Mouse (Mus musculus) MEL (cell line): ENCODE results near the gene Synpo2. TPM values are rescaled to one million over a fixed set of nuclear protein-coding genes. Genes with fewer than 3 reads are reported as not detected.

Experiments
- DNase-seq: peaks from one replicate; pipeline ENCODE4 v3.0.0; 2011; ENCODE audit warnings: low read depth, low spot score
- H3K27ac ChIP-seq: 2 replicates; pipeline ENCODE4 v1.5.1; 2012; ENCODE audit warnings: low read depth, mild to moderate bottlenecking, control low read depth, low read length, moderate library complexity; ENCODE audit not compliant: control insufficient read depth
- H3K27me3 ChIP-seq, 2 experiments: fragments of 150-350 bp in 1 of 2; sonication (generic) in 1 of 2; 2 replicates each; pipeline ENCODE4 v1.6.1; 2012; ENCODE audit warnings: low read length in 2 of 2, mild to moderate bottlenecking in 2 of 2, improper control_type of control experiment in 1 of 2, moderate library complexity in 1 of 2; ENCODE audit not compliant: insufficient read depth in 2 of 2, control insufficient read depth in 1 of 2
- H3K36me3 ChIP-seq, 2 experiments: 2 replicates each; pipeline ENCODE4 v1.6.1; 2012 to 2014; ENCODE audit warnings: low read length in 2 of 2, improper control_type of control experiment in 1 of 2, inconsistent platforms in 1 of 2, mild to moderate bottlenecking in 1 of 2; ENCODE audit not compliant: insufficient read depth in 2 of 2, control insufficient read depth in 1 of 2
- H3K4me1 ChIP-seq, 2 experiments: fragments of 150-350 bp in 1 of 2; sonication (generic) in 1 of 2; 2 replicates each; pipeline ENCODE4 v1.6.1; 2012; ENCODE audit warnings: low read length in 2 of 2, improper control_type of control experiment in 1 of 2, mild to moderate bottlenecking in 1 of 2; ENCODE audit not compliant: insufficient read depth in 2 of 2, control insufficient read depth in 1 of 2
- H3K4me3 ChIP-seq, 2 experiments: fragments of 150-350 bp in 1 of 2; sonication (generic) in 1 of 2; 2 replicates each; pipeline ENCODE4 v1.5.1; 2012; ENCODE audit warnings: low read depth in 2 of 2, low read length in 2 of 2, mild to moderate bottlenecking in 2 of 2, moderate library complexity in 2 of 2, control low read depth in 1 of 2, improper control_type of control experiment in 1 of 2; ENCODE audit not compliant: control insufficient read depth in 1 of 2, insufficient read depth in 1 of 2
- H3K79me2 ChIP-seq: 2 replicates; pipeline ENCODE4 v1.6.1; 2012; ENCODE audit warnings: mild to moderate bottlenecking, low read length, moderate library complexity; ENCODE audit not compliant: control insufficient read depth, poor library complexity, insufficient read depth
- H3K9ac ChIP-seq: 2 replicates; pipeline ENCODE4 v1.6.1; 2012; ENCODE audit warnings: low read depth, mild to moderate bottlenecking, control low read depth, low read length, moderate library complexity; ENCODE audit not compliant: control insufficient read depth, poor library complexity, severe bottlenecking
- H3K9me3 ChIP-seq: fragments of 150-350 bp; sonication (generic); replicated peaks from 2 replicates; pipeline ENCODE4 v1.6.1; 2012; ENCODE audit warnings: mild to moderate bottlenecking, low read length, improper control_type of control experiment, moderate library complexity; ENCODE audit not compliant: insufficient read depth
- BHLHE40 ChIP-seq: IDR thresholded peaks from 2 replicates; pipeline ENCODE4 v1.6.1; 2012; ENCODE audit warnings: low read depth, mild to moderate bottlenecking, inconsistent platforms, low read length, improper control_type of control experiment, borderline replicate concordance
- CHD1 ChIP-seq: IDR thresholded peaks from 2 replicates; pipeline ENCODE4 v1.6.1; 2012; ENCODE audit warnings: low read depth, mild to moderate bottlenecking, inconsistent platforms, low read length, improper control_type of control experiment
- CHD2 ChIP-seq: IDR thresholded peaks from 2 replicates; pipeline ENCODE4 v1.6.1; 2011; ENCODE audit warnings: low read length, improper control_type of control experiment
- CTCF ChIP-seq, 3 experiments: IDR thresholded peaks in 2 of 3; conservative IDR thresholded peaks in 1 of 3; 2 replicates each; pipeline ENCODE4 v1.5.1; 2011 to 2012; ENCODE audit warnings: low read length in 3 of 3, low read depth in 2 of 3, mild to moderate bottlenecking in 2 of 3, improper control_type of control experiment in 1 of 3, inconsistent platforms in 1 of 3, mixed read lengths in 1 of 3, moderate library complexity in 1 of 3; ENCODE audit not compliant: control insufficient read depth in 1 of 3, insufficient read depth in 1 of 3, poor library complexity in 1 of 3, severe bottlenecking in 1 of 3
- E2F4 ChIP-seq: IDR thresholded peaks from 2 replicates; pipeline ENCODE4 v1.6.1; 2011; ENCODE audit warnings: low read depth, low read length, improper control_type of control experiment, borderline replicate concordance
- MAFK ChIP-seq: IDR thresholded peaks from 2 replicates; pipeline ENCODE4 v1.6.1; 2011; ENCODE audit warnings: low read depth, mild to moderate bottlenecking, low read length, improper control_type of control experiment, borderline replicate concordance
- MAX ChIP-seq: IDR thresholded peaks from 2 replicates; pipeline ENCODE4 v1.6.1; 2011; ENCODE audit warnings: low read length, improper control_type of control experiment
- MEF2A ChIP-seq: IDR thresholded peaks from 2 replicates; pipeline ENCODE4 v1.6.1; 2014; ENCODE audit warnings: low read depth, mild to moderate bottlenecking, inconsistent platforms, low read length, improper control_type of control experiment; ENCODE audit not compliant: poor library complexity, insufficient replicate concordance, severe bottlenecking; ENCODE audit errors: extremely low read depth
- NRF1 ChIP-seq: IDR thresholded peaks from 2 replicates; pipeline ENCODE4 v1.6.1; 2014; ENCODE audit warnings: low read depth, mild to moderate bottlenecking, inconsistent platforms, low read length, improper control_type of control experiment, moderate library complexity; ENCODE audit not compliant: poor library complexity, insufficient read depth, severe bottlenecking
- RAD21 ChIP-seq: IDR thresholded peaks from 2 replicates; pipeline ENCODE4 v1.6.1; 2011; ENCODE audit warnings: mild to moderate bottlenecking, low read depth, low read length, improper control_type of control experiment
- SMC3 ChIP-seq: IDR thresholded peaks from 2 replicates; pipeline ENCODE4 v1.6.1; 2011; ENCODE audit warnings: low read depth, low read length, improper control_type of control experiment
- TBP ChIP-seq: IDR thresholded peaks from 2 replicates; pipeline ENCODE4 v1.8.0; 2011; ENCODE audit warnings: low read depth, low read length, improper control_type of control experiment
- UBTF ChIP-seq: IDR thresholded peaks from 2 replicates; pipeline ENCODE4 v1.6.1; 2012; ENCODE audit warnings: low read depth, mild to moderate bottlenecking, inconsistent platforms, low read length, improper control_type of control experiment, moderate library complexity, borderline replicate concordance; ENCODE audit not compliant: insufficient read depth
- USF1 ChIP-seq: IDR thresholded peaks from 2 replicates; pipeline ENCODE4 v1.6.1; 2014; ENCODE audit warnings: low read depth, mild to moderate bottlenecking, inconsistent platforms, low read length, improper control_type of control experiment, moderate library complexity
- USF2 ChIP-seq, 2 experiments: IDR thresholded peaks; 2 replicates each; pipeline ENCODE4 v1.6.1; 2011 to 2012; ENCODE audit warnings: improper control_type of control experiment in 2 of 2, low read length in 2 of 2, borderline replicate concordance in 1 of 2, inconsistent platforms in 1 of 2, low read depth in 1 of 2, mild to moderate bottlenecking in 1 of 2; ENCODE audit not compliant: insufficient read depth in 1 of 2
- ZC3H11A ChIP-seq: IDR thresholded peaks from 2 replicates; pipeline ENCODE4 v1.6.1; 2012; ENCODE audit warnings: low read depth, mild to moderate bottlenecking, inconsistent platforms, low read length, improper control_type of control experiment
- ZKSCAN1 ChIP-seq: IDR thresholded peaks from 2 replicates; pipeline ENCODE4 v1.6.1; 2012; ENCODE audit warnings: low read depth, mild to moderate bottlenecking, inconsistent platforms, low read length, improper control_type of control experiment, moderate library complexity
- ZMIZ1 ChIP-seq: IDR thresholded peaks from 2 replicates; pipeline ENCODE4 v1.6.1; 2012; ENCODE audit warnings: low read depth, mild to moderate bottlenecking, inconsistent platforms, low read length, improper control_type of control experiment, moderate library complexity
- polyA plus RNA-seq, 2 experiments: library from polyadenylated mRNA; stranded (reverse) in 1 of 2; unstranded in 1 of 2; fragments of >175 nt in 1 of 2; fragments of >200 nt in 1 of 2; gene quantifications; 2 replicates each; pipeline versions ENCODE4 v1.2.1 to v1.2.4; 2012; ENCODE audit warnings: low replicate concordance in 2 of 2, low read depth in 1 of 2; ENCODE audit not compliant: insufficient read length in 2 of 2, insufficient read depth in 1 of 2, missing spikeins in 1 of 2
- total RNA-seq: library from RNA; depleted of rRNA; stranded (reverse); fragments of 300-350 nt; gene quantifications from 2 replicates; pipeline ENCODE4 v1.2.3, GENCODE M21; 2012

Gene Synpo2
- total and polyA plus RNA-seq, 3 experiments: 0.04 TPM; not detected in 2

- Histone ChIP-seq H3K9me3 (no peaks in the 10 kb centered on the region), H3K79me2 (no peaks in the 10 kb centered on the region), H3K9ac (no peak overlapping the region), H3K36me3 (no peaks in the 10 kb centered on the region), H3K27ac (no peak overlapping the region), H3K4me1 (no peaks in the 10 kb centered on the region), H3K27me3 (no peaks in the 10 kb centered on the region; a peak in 1 of 4 replicates), H3K4me3 (no peak overlapping the region)
- peak in 1 of 3 experiments; percentile 62; a peak in 2 of 6 replicates for TF ChIP-seq CTCF (IDR thresholded peaks at IDR 0.05 in 2 of 3, conservative IDR thresholded peaks at IDR 0.05 in 1 of 3; ENCODE audit: control insufficient read depth in 1 of 3, insufficient read depth in 1 of 3, low read depth in 2 of 3, low read length in 3 of 3, poor library complexity in 1 of 3, severe bottlenecking in 1 of 3)
- peak; percentile 65 for TF ChIP-seq ZC3H11A
- peak; percentile 71 for TF ChIP-seq RAD21
- TF ChIP-seq NRF1: no peak
- peak; percentile 77 for TF ChIP-seq SMC3
- no peak for TF ChIP-seq MAX
- DNase-seq: peak; percentile 38
Measured at GRCm38 (mm10) chr3:123234191-123234836, 1.6 kb downstream of the Synpo2 start.

- no peak for TF ChIP-seq BHLHE40
- TF ChIP-seq ZKSCAN1: no peak
- no peak for TF ChIP-seq MEF2A
- no peak for TF ChIP-seq CHD1
- no peak for TF ChIP-seq USF2 (IDR thresholded peaks at IDR 0.05; ENCODE audit: borderline replicate concordance in 1 of 2, insufficient read depth in 1 of 2, low read depth in 1 of 2, low read length in 2 of 2)
- no peak for TF ChIP-seq ZMIZ1
- TF ChIP-seq USF1: no peak
- no peak for TF ChIP-seq E2F4
- no peak for TF ChIP-seq CHD2
- no peak for TF ChIP-seq UBTF
- no peak for TF ChIP-seq TBP
- TF ChIP-seq MAFK: no peak
- Histone ChIP-seq H3K9me3 (no peaks in the 10 kb centered on the region), H3K79me2 (no peaks in the 10 kb centered on the region), H3K36me3 (no peaks in the 10 kb centered on the region), H3K9ac (no peak overlapping the region), H3K4me3 (no peak overlapping the region), H3K27me3 (no peaks in the 10 kb centered on the region; a peak in 1 of 4 replicates), H3K27ac (no peak overlapping the region), H3K4me1 (no peaks in the 10 kb centered on the region)
- DNase-seq: no peak
Measured at GRCm38 (mm10) chr3:123231639-123232038, 4.3 kb downstream of the Synpo2 start.
